Mouse (Mus musculus) small intestine, adult 2 months (tissue): ENCODE data around the gene Dnajc25. TPM values are rescaled to one million over a fixed set of nuclear protein-coding genes. Genes with fewer than 3 reads are reported as not detected.
A peak's percentile ranks its signal among the peaks of the same experiment; 100 is the strongest.

Experiments used
- H3K27ac ChIP-seq: fragments of 200-500 bp; 2 replicates; pipeline ENCODE4 v1.5.1; 2012; ENCODE audit warnings: low read depth, low read length, control low read depth, inconsistent platforms; ENCODE audit not compliant: insufficient read depth
- H3K27me3 ChIP-seq: fragments of 200-500 bp; 2 replicates; pipeline ENCODE4 v1.6.1; 2012; ENCODE audit warnings: mild to moderate bottlenecking, moderate library complexity, low read length, inconsistent platforms; ENCODE audit not compliant: control insufficient read depth, insufficient read depth
- H3K36me3 ChIP-seq: fragments of 200-500 bp; 2 replicates; pipeline ENCODE4 v1.6.1; 2012; ENCODE audit warnings: mild to moderate bottlenecking, low read length, control low read depth, inconsistent platforms; ENCODE audit not compliant: control insufficient read depth, insufficient read depth
- H3K4me1 ChIP-seq: fragments of 200-500 bp; 2 replicates; pipeline ENCODE4 v1.6.1; 2012; ENCODE audit warnings: low read length, inconsistent platforms, mixed read lengths; ENCODE audit not compliant: control insufficient read depth, insufficient read depth, insufficient read length
- H3K4me3 ChIP-seq: fragments of 200-500 bp; 2 replicates; pipeline ENCODE4 v1.5.1; 2012; ENCODE audit warnings: low read depth, mild to moderate bottlenecking, control low read depth, inconsistent platforms, low read length, moderate library complexity
- CTCF ChIP-seq: fragments of 200-500 bp; IDR thresholded peaks from 2 replicates; pipeline ENCODE4 v1.5.1; 2012; ENCODE audit warnings: low read depth, mild to moderate bottlenecking, control low read depth, inconsistent platforms, low read length, moderate library complexity, mixed read lengths; ENCODE audit not compliant: insufficient replicate concordance, insufficient read length; ENCODE audit errors: extremely low read depth
- POLR2A ChIP-seq: fragments of 200-500 bp; IDR thresholded peaks from 2 replicates; pipeline ENCODE4 v1.6.1; 2012; ENCODE audit warnings: low read depth, mild to moderate bottlenecking, control low read depth, inconsistent platforms, low read length, moderate library complexity
- WGBS: fragments of 180-500 bp; shearing (Covaris S2); methylation state at CpG from one replicate; pipeline ENCODE4 v1.1.7; 2018; 5-methylcytosine and 5-hydroxymethylcytosine counted together
- polyA plus RNA-seq: library from polyadenylated mRNA; depleted of rRNA; stranded (reverse); fragments of >200 nt; gene quantifications from 2 replicates; pipeline ENCODE4 v1.2.3, GENCODE M21; 2012

Gene Dnajc25
- polyA plus RNA-seq, 1 experiment: 4.2 TPM

- WGBS: 11% methylated on average over 7 of the region's 7 CpGs
- TF ChIP-seq CTCF: no peak
- no peak for TF ChIP-seq POLR2A
- H3K4me1 ChIP-seq: peaks cover 8% of the 10 kb centered on the region
- no peaks in the 10 kb centered on the region for H3K36me3 ChIP-seq
- no peak overlapping the region for H3K27ac ChIP-seq
- H3K4me3 ChIP-seq: peak overlapping the region; percentile 82
- H3K27me3 ChIP-seq: no peaks in the 10 kb centered on the region
These were observed 8.9 kb downstream of the Dnajc25 start for GRCm38 (mm10) chr4:59003806-59004200.

DNA sequence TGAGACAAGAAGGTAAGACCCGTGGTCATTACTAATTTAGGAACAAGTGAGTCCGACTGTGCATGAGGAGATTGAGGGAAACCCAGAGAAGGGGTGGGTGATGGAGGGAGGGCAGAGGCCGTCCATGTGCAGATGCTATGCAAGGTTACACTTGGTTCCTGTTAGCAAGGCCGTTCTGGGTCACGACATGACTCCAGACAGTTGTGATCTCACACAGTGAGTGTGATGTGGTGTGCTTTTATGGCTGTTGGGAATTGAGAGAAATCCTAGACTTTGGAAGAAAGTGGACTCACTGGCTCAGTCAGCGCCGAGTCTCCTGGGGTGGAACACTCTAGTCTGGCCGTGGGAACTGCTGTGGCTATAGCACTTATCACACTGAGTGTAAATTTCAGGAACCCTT lies 11.3 kb downstream of the Dnajc25 start:
- Histone ChIP-seq H3K4me3 (no peak overlapping the region), H3K4me1 (peaks cover 13% of the 10 kb centered on the region), H3K27me3 (no peaks in the 10 kb centered on the region), H3K27ac (no peak overlapping the region), H3K36me3 (no peaks in the 10 kb centered on the region)
- no peak for TF ChIP-seq CTCF
- TF ChIP-seq POLR2A: no peak
- 73% methylated on average over 8 of the region's 8 CpGs for WGBS

GRCm38 (mm10) chr4:59007016-59007415 lies 12.2 kb downstream of the Dnajc25 start:
- Histone ChIP-seq H3K4me3 (no peak overlapping the region), H3K27me3 (no peaks in the 10 kb centered on the region), H3K36me3 (no peaks in the 10 kb centered on the region), H3K4me1 (peaks cover 13% of the 10 kb centered on the region), H3K27ac (no peak overlapping the region)
- TF ChIP-seq POLR2A (no peak), CTCF (no peak)
- 77% methylated on average over 6 of the region's 6 CpGs for WGBS

DNA sequence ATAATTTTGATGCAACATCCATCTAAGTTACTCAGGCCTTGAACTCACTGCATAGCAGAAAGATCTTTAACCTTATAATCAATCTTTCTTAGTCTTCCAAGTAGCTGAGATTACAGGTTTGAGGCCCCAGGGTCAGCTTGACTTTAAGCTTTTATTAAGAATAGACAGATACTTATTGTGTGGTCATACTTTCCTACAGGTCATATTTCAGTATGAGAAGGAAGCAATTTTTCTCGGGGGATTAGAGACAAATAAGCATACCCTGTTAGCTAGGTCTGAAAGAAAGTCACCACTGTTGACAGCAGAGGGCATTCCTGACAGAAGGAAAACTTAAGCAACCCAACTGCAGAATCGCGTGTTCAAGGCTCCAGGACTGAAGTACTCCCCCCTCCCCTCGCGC lies 13.1 kb downstream of the Dnajc25 start:
- H3K27me3 ChIP-seq: no peaks in the 10 kb centered on the region
- no peak for TF ChIP-seq POLR2A
- no peak for TF ChIP-seq CTCF
- WGBS: 75% methylated on average over 5 of the region's 5 CpGs
- H3K27ac ChIP-seq: no peak overlapping the region
- peaks cover 11% of the 10 kb centered on the region; the same call in 1 of the 2 replicates for H3K4me1 ChIP-seq
- H3K4me3 ChIP-seq: no peak overlapping the region
- no peaks in the 10 kb centered on the region for H3K36me3 ChIP-seq

GRCm38 (mm10) chr4:59009186-59009585 lies 14.3 kb downstream of the Dnajc25 start:
- 77% methylated on average over 7 of the region's 7 CpGs for WGBS
- Histone ChIP-seq H3K4me1 (peaks cover 11% of the 10 kb centered on the region; the same call in 1 of the 2 replicates), H3K4me3 (no peak overlapping the region), H3K27me3 (no peaks in the 10 kb centered on the region), H3K27ac (no peak overlapping the region), H3K36me3 (peaks cover 5% of the 10 kb centered on the region; the same call in 1 of the 2 replicates)
- TF ChIP-seq CTCF (no peak), POLR2A (no peak)

DNA sequence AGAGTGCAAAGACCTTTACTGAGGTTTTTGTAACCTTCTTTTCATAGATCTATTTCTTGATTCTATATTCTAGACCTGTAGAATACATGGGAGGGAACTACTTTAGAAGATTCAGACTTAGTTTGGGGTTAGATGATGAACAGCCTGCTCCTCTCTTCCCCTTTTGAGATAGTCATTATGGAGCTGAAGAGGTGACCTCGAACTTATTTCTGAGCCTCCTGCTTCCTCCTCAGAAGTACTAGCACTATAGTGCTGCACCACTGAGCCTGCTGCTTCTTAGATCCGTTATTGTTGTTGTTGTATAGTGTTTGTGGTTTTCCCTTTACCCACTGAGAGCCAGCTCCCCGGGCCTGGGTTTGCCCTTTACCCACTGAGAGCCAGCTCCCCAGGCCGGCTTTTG lies 14.8 kb downstream of the Dnajc25 start:
- peaks cover 5% of the 10 kb centered on the region; the same call in 1 of the 2 replicates for H3K36me3 ChIP-seq
- H3K4me3 ChIP-seq: no peak overlapping the region
- H3K27me3 ChIP-seq: no peaks in the 10 kb centered on the region
- H3K4me1 ChIP-seq: peaks cover 9% of the 10 kb centered on the region; the same call in 1 of the 2 replicates
- TF ChIP-seq CTCF (no peak), POLR2A (no peak)
- no peak overlapping the region for H3K27ac ChIP-seq
- WGBS: 70% methylated on average over 4 of the region's 4 CpGs

DNA sequence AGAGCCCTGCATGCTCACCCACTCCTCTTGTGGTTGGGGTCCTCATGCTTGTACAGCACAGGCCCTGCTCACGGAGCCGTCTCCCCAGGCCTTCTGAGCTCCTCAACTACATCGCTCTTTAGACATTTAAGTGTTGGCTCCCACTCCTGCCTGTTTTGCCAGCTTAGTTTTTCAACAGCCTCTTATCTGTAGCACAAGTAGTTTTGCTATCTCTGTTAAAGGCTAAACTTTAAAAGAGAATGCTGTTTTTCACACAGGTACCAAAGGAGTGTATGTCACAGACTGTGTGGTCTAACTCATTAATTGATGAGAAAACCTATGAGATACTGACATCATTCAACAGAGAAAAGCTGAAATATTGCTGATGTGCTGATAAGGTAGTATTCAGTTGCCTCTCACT lies 16.6 kb downstream of the Dnajc25 start:
- no peak for TF ChIP-seq CTCF
- TF ChIP-seq POLR2A: no peak
- no peaks in the 10 kb centered on the region for H3K27me3 ChIP-seq
- H3K27ac ChIP-seq: no peak overlapping the region
- H3K4me3 ChIP-seq: no peak overlapping the region
- H3K4me1 ChIP-seq: peaks cover 8% of the 10 kb centered on the region; the same call in 1 of the 2 replicates
- WGBS: 72% methylated on average over 3 of the region's 3 CpGs
- H3K36me3 ChIP-seq: peaks cover 5% of the 10 kb centered on the region; the same call in 1 of the 2 replicates
